Mouse (Mus musculus) ES-CJ7 (cell line): ENCODE results near the gene Mdfic.
A peak's percentile ranks its signal among the peaks of the same experiment; 100 is the strongest.
"Not testable (repeated sequence)": the region's sequence is repeated elsewhere in the genome, so short reads cannot be mapped to it uniquely, and the experiment has no call there.

Source experiments
- DNase-seq: peaks from one replicate; pipeline ENCODE4 v3.0.0; 2011; ENCODE audit warnings: low read depth, low spot score

Mdfic gene

GRCm38 (mm10) chr6:15720461-15720817, at the start of gene Mdfic:
Gene Mdfic (plus strand): TSS chr6:15720661.
- peak; percentile 45 for DNase-seq

- no peak for DNase-seq
Observed at GRCm38 (mm10) chr6:15671364-15671763, 49.1 kb upstream of the Mdfic start.

- DNase-seq = no peak
Observed at GRCm38 (mm10) chr6:15710080-15710479, 10.4 kb upstream of the Mdfic start.

GRCm38 (mm10) chr6:15710706-15711105, 9.8 kb upstream of the Mdfic start:
- peak; percentile 50 for DNase-seq

GRCm38 (mm10) chr6:15712860-15713385, 7.5 kb upstream of the Mdfic start:
- peak; percentile 75 for DNase-seq

GRCm38 (mm10) chr6:15714036-15714435, 6.4 kb upstream of the Mdfic start:
- DNase-seq = peak; percentile 74

- peak; percentile 90 for DNase-seq
Observed at GRCm38 (mm10) chr6:15714996-15715844, 5.2 kb upstream of the Mdfic start.

- peak; percentile 28 for DNase-seq
Observed at GRCm38 (mm10) chr6:15719919-15720318, 542 bp upstream of the Mdfic start.

GRCm38 (mm10) chr6:15720818-15721715, 606 bp downstream of the Mdfic start:
- peak; percentile 48 for DNase-seq

- no peak for DNase-seq
Observed at GRCm38 (mm10) chr6:15721716-15722031, 1.2 kb downstream of the Mdfic start.

GRCm38 (mm10) chr6:15722631-15723030, 2.2 kb downstream of the Mdfic start:
- not testable (repeated sequence) for DNase-seq

GRCm38 (mm10) chr6:15724304-15724703, 3.8 kb downstream of the Mdfic start:
- no peak for DNase-seq

- DNase-seq = no peak
Observed at GRCm38 (mm10) chr6:15726422-15726821, 6.0 kb downstream of the Mdfic start.

GRCm38 (mm10) chr6:15727681-15728410, 7.4 kb downstream of the Mdfic start:
- DNase-seq = no peak

- DNase-seq = no peak
Observed at GRCm38 (mm10) chr6:15728844-15729577, 8.6 kb downstream of the Mdfic start.

GRCm38 (mm10) chr6:15730258-15730657, 9.8 kb downstream of the Mdfic start:
- DNase-seq = no peak

GRCm38 (mm10) chr6:15730666-15731065, 10.2 kb downstream of the Mdfic start:
- no peak for DNase-seq

GRCm38 (mm10) chr6:15731452-15731851, 11.0 kb downstream of the Mdfic start:
- no peak for DNase-seq

- no peak for DNase-seq
Observed at GRCm38 (mm10) chr6:15737312-15737911, 17.0 kb downstream of the Mdfic start.

- no peak for DNase-seq
Observed at GRCm38 (mm10) chr6:15738331-15738943, 18.0 kb downstream of the Mdfic start.
